Mouse (Mus musculus) cerebellum, postnatal 10 days (tissue): ENCODE measurements around the gene Bzw2.
A peak's percentile ranks its signal among the peaks of the same experiment; 100 is the strongest.
"Not testable (repeated sequence)": the region's sequence is repeated elsewhere in the genome, so short reads cannot be mapped to it uniquely, and the experiment has no call there.

Experiments used
- DNase-seq, 2 experiments: peaks; one replicate each; pipeline ENCODE4 v3.0.0; 2021; ENCODE audit warnings: mixed read lengths in 2 of 2

Bzw2 gene

GRCm38 (mm10) chr12:36157638-36158308 lies at the start of gene Bzw2:
TSS of gene Bzw2 (minus strand) at chr12:36158080.
- DNase-seq, result peak; percentile 68 to 72

GRCm38 (mm10) chr12:36207072-36207799 lies 49.4 kb upstream of the Bzw2 start:
- peak; percentile 76 to 78 for DNase-seq

- not testable (repeated sequence) for DNase-seq
Observed at GRCm38 (mm10) chr12:36205579-36206119, 47.8 kb upstream of the Bzw2 start.

- DNase-seq, result no peak
Observed at GRCm38 (mm10) chr12:36194976-36195375, 37.1 kb upstream of the Bzw2 start.

GRCm38 (mm10) chr12:36190343-36190742 lies 32.5 kb upstream of the Bzw2 start:
- DNase-seq, result no peak

- no peak for DNase-seq
Observed at GRCm38 (mm10) chr12:36189610-36190009, 31.7 kb upstream of the Bzw2 start.

- DNase-seq, result no peak
Observed at GRCm38 (mm10) chr12:36187081-36187480, 29.2 kb upstream of the Bzw2 start.

- DNase-seq, result no peak
Observed at GRCm38 (mm10) chr12:36182570-36182969, 24.7 kb upstream of the Bzw2 start.

- no peak for DNase-seq
Observed at GRCm38 (mm10) chr12:36177227-36177626, 19.3 kb upstream of the Bzw2 start.

- DNase-seq, result no peak
Observed at GRCm38 (mm10) chr12:36165299-36165698, 7.4 kb upstream of the Bzw2 start.

- no peak for DNase-seq
Observed at GRCm38 (mm10) chr12:36164126-36164791, 6.4 kb upstream of the Bzw2 start.

GRCm38 (mm10) chr12:36157304-36157637 lies 609 bp downstream of the Bzw2 start:
- DNase-seq, result no peak

GRCm38 (mm10) chr12:36156637-36157303 lies 1.1 kb downstream of the Bzw2 start, which contains the start of gene Ankmy2:
TSS of gene Ankmy2 (plus strand) at chr12:36157114.
- peak; percentile 96 to 98 for DNase-seq

GRCm38 (mm10) chr12:36156101-36156636 lies 1.7 kb downstream of the Bzw2 start:
- DNase-seq, result peak in 1 of 2 experiments; percentile 10

GRCm38 (mm10) chr12:36155141-36155641 lies 2.7 kb downstream of the Bzw2 start:
- DNase-seq, result peak; percentile 61 to 64

GRCm38 (mm10) chr12:36150737-36151136 lies 7.1 kb downstream of the Bzw2 start:
- DNase-seq, result peak; percentile 25 to 29

GRCm38 (mm10) chr12:36150265-36150664 lies 7.6 kb downstream of the Bzw2 start:
- peak; percentile 73 for DNase-seq

- DNase-seq, result no peak
Observed at GRCm38 (mm10) chr12:36146230-36147011, 11.5 kb downstream of the Bzw2 start.

- DNase-seq, result peak in 1 of 2 experiments; percentile 47
Observed at GRCm38 (mm10) chr12:36140401-36140800, 17.5 kb downstream of the Bzw2 start.

- DNase-seq, result no peak
Observed at GRCm38 (mm10) chr12:36137192-36137591, 20.7 kb downstream of the Bzw2 start.

GRCm38 (mm10) chr12:36136285-36136684 lies 21.6 kb downstream of the Bzw2 start:
- no peak for DNase-seq
